Mouse (Mus musculus): ENCODE data around the gene Ormdl2. TPM values are rescaled to one million over a fixed set of nuclear protein-coding genes. Genes with fewer than 3 reads are reported as not detected.
"Not testable (repeated sequence)": the region's sequence is repeated elsewhere in the genome, so short reads cannot be mapped to it uniquely, and the experiment has no call there.

Gene Ormdl2
- total RNA-seq (2022): 1 to 10 TPM; 2.1 to 3.8 (median 2.7) TPM

GRCm38 (mm10) chr10:128821358-128822056, at the start of gene Ormdl2:
Gene Ormdl2 (minus strand): TSS chr10:128821645.
- peak; percentile 98 to 99 for DNase-seq (ENCODE audit: low spot score in 2 of 2)

GRCm38 (mm10) chr10:128870341-128870740, 48.9 kb upstream of the Ormdl2 start:
- DNase-seq (ENCODE audit: low spot score in 2 of 2): no peak

- DNase-seq (ENCODE audit: low spot score in 2 of 2): no peak
These were observed 45.1 kb upstream of the Ormdl2 start for GRCm38 (mm10) chr10:128866518-128866917.

GRCm38 (mm10) chr10:128866042-128866441, 44.6 kb upstream of the Ormdl2 start:
- no peak for DNase-seq (ENCODE audit: low spot score in 2 of 2)

GRCm38 (mm10) chr10:128861176-128861575, 39.7 kb upstream of the Ormdl2 start:
- no peak for DNase-seq (ENCODE audit: low spot score in 2 of 2)

GRCm38 (mm10) chr10:128850339-128850738, 28.9 kb upstream of the Ormdl2 start:
- DNase-seq (ENCODE audit: low spot score in 2 of 2): no peak

- DNase-seq (ENCODE audit: low spot score in 2 of 2): no peak
These were observed 27.0 kb upstream of the Ormdl2 start for GRCm38 (mm10) chr10:128848426-128848825.

- no peak for DNase-seq (ENCODE audit: low spot score in 2 of 2)
These were observed 25.2 kb upstream of the Ormdl2 start for GRCm38 (mm10) chr10:128846664-128847063.

- DNase-seq (ENCODE audit: low spot score in 2 of 2): no peak
These were observed 24.1 kb upstream of the Ormdl2 start for GRCm38 (mm10) chr10:128845516-128845915.

GRCm38 (mm10) chr10:128843260-128843659, 21.8 kb upstream of the Ormdl2 start:
- DNase-seq (ENCODE audit: low spot score in 2 of 2): no peak

- no peak for DNase-seq (ENCODE audit: low spot score in 2 of 2)
These were observed 19.2 kb upstream of the Ormdl2 start for GRCm38 (mm10) chr10:128840612-128841011.

- DNase-seq (ENCODE audit: low spot score in 2 of 2): no peak
These were observed 18.0 kb upstream of the Ormdl2 start for GRCm38 (mm10) chr10:128839434-128839833.

GRCm38 (mm10) chr10:128837400-128837799, 16.0 kb upstream of the Ormdl2 start:
- DNase-seq (ENCODE audit: low spot score in 2 of 2): no peak

- no peak for DNase-seq (ENCODE audit: low spot score in 2 of 2)
These were observed 2.4 kb upstream of the Ormdl2 start for GRCm38 (mm10) chr10:128823821-128824220.

- DNase-seq (ENCODE audit: low spot score in 2 of 2): not testable (repeated sequence)
These were observed 1.6 kb upstream of the Ormdl2 start for GRCm38 (mm10) chr10:128823087-128823486.

- DNase-seq (ENCODE audit: low spot score in 2 of 2): no peak
These were observed 690 bp upstream of the Ormdl2 start for GRCm38 (mm10) chr10:128822135-128822534.

- no peak for DNase-seq (ENCODE audit: low spot score in 2 of 2)
These were observed 1.2 kb downstream of the Ormdl2 start for GRCm38 (mm10) chr10:128820217-128820616.

GRCm38 (mm10) chr10:128817033-128817432, 4.4 kb downstream of the Ormdl2 start, which contains the start of gene Sarnp:
Gene Sarnp (plus strand): TSS chr10:128817333.
- no peak for DNase-seq (ENCODE audit: low spot score in 2 of 2)

- DNase-seq (ENCODE audit: low spot score in 2 of 2): no peak
These were observed 14.4 kb downstream of the Ormdl2 start for GRCm38 (mm10) chr10:128807018-128807417.

GRCm38 (mm10) chr10:128806086-128806485, 15.4 kb downstream of the Ormdl2 start:
- no peak for DNase-seq (ENCODE audit: low spot score in 2 of 2)

GRCm38 (mm10) chr10:128805092-128806000, 16.1 kb downstream of the Ormdl2 start:
- DNase-seq (ENCODE audit: low spot score in 2 of 2): peak; percentile 93
